Mouse (Mus musculus): ENCODE measurements around the gene Nudt19. TPM values are rescaled to one million over a fixed set of nuclear protein-coding genes. Genes with fewer than 3 reads are reported as not detected.

Nudt19 gene
- polyA plus RNA-seq, 1 experiment from 2014 or later = 45.7 TPM

- Histone ChIP-seq H3K27ac (ENCODE audit: low read depth, low read length) (no peak overlapping the region), H3K36me3 (ENCODE audit: control insufficient read depth, insufficient read depth, low read length) (no peaks in the 10 kb centered on the region), H3K4me3 (ENCODE audit: low read depth, low read length) (no peak overlapping the region), H3K4me1 (replicated peaks; ENCODE audit: control insufficient read depth, insufficient read depth, low read length) (peaks cover 12% of the 10 kb centered on the region; the same call in 1 of the 2 replicates), H3K4me2 (ENCODE audit: low read depth, low read length, severe bottlenecking) (no peak overlapping the region), H3K9ac (ENCODE audit: low read length) (no peak overlapping the region), H3K9me3 (ENCODE audit: control insufficient read depth, low read length) (no peaks in the 10 kb centered on the region), H3K27me3 (ENCODE audit: control insufficient read depth, insufficient read depth, low read length) (peaks cover 14% of the 10 kb centered on the region)
- WGBS = 93% methylated on average over 9 of the region's 9 CpGs
- DNase-seq (ENCODE audit: low spot score) = no peak
- ATAC-seq (replicated peaks; ENCODE audit: low FRiP score) = no peak
Observed at GRCm38 (mm10) chr7:35588680-35589428, 32.8 kb upstream of the Nudt19 start.

GRCm38 (mm10) chr7:35587728-35588127 is 31.6 kb upstream of the Nudt19 start:
- Histone ChIP-seq H3K9ac (ENCODE audit: low read length) (no peak overlapping the region), H3K27ac (ENCODE audit: low read depth, low read length) (no peak overlapping the region), H3K9me3 (ENCODE audit: control insufficient read depth, low read length) (no peaks in the 10 kb centered on the region), H3K36me3 (ENCODE audit: control insufficient read depth, insufficient read depth, low read length) (no peaks in the 10 kb centered on the region), H3K27me3 (ENCODE audit: control insufficient read depth, insufficient read depth, low read length) (peaks cover 25% of the 10 kb centered on the region), H3K4me3 (ENCODE audit: low read depth, low read length) (no peak overlapping the region), H3K4me1 (replicated peaks; ENCODE audit: control insufficient read depth, insufficient read depth, low read length) (peaks cover 15% of the 10 kb centered on the region; the same call in 1 of the 2 replicates), H3K4me2 (ENCODE audit: low read depth, low read length, severe bottlenecking) (no peak overlapping the region)
- 78% methylated on average over 5 of the region's 5 CpGs for WGBS
- no peak for DNase-seq (ENCODE audit: low spot score)
- no peak for ATAC-seq (replicated peaks; ENCODE audit: low FRiP score)

GRCm38 (mm10) chr7:35586906-35587445 is 30.9 kb upstream of the Nudt19 start:
- no peaks in the 10 kb centered on the region for H3K9me3 ChIP-seq (ENCODE audit: control insufficient read depth, low read length)
- 20% methylated on average over 15 of the region's 15 CpGs for WGBS
- peak overlapping the region; percentile 98 for H3K4me2 ChIP-seq (ENCODE audit: low read depth, low read length, severe bottlenecking)
- ATAC-seq (replicated peaks; ENCODE audit: low FRiP score) = no peak
- H3K9ac ChIP-seq (ENCODE audit: low read length) = peak overlapping the region; percentile 67
- no peaks in the 10 kb centered on the region for H3K36me3 ChIP-seq (ENCODE audit: control insufficient read depth, insufficient read depth, low read length)
- DNase-seq (ENCODE audit: low spot score) = no peak
- peak overlapping the region; percentile 66 for H3K4me3 ChIP-seq (ENCODE audit: low read depth, low read length)
- H3K27ac ChIP-seq (ENCODE audit: low read depth, low read length) = no peak overlapping the region
- H3K4me1 ChIP-seq (replicated peaks; ENCODE audit: control insufficient read depth, insufficient read depth, low read length) = peaks cover 15% of the 10 kb centered on the region; the same call in 1 of the 2 replicates
- peaks cover 29% of the 10 kb centered on the region for H3K27me3 ChIP-seq (ENCODE audit: control insufficient read depth, insufficient read depth, low read length)

- Histone ChIP-seq H3K4me2 (ENCODE audit: low read depth, low read length, severe bottlenecking) (peak within 1 kb of the TSS; percentile 98), H3K27ac (ENCODE audit: low read depth, low read length) (no peak within 1 kb of the TSS), H3K9ac (ENCODE audit: low read length) (peak within 1 kb of the TSS; percentile 67), H3K36me3 (ENCODE audit: control insufficient read depth, insufficient read depth, low read length) (no peaks in the 10 kb centered on the region), H3K4me3 (ENCODE audit: low read depth, low read length) (peak within 1 kb of the TSS; percentile 66), H3K4me1 (replicated peaks; ENCODE audit: control insufficient read depth, insufficient read depth, low read length) (peaks cover 15% of the 10 kb centered on the region; the same call in 1 of the 2 replicates), H3K27me3 (ENCODE audit: control insufficient read depth, insufficient read depth, low read length) (peaks cover 29% of the 10 kb centered on the region), H3K9me3 (ENCODE audit: control insufficient read depth, low read length) (no peaks in the 10 kb centered on the region)
- ATAC-seq (replicated peaks; ENCODE audit: low FRiP score) = peak; percentile 98
- under 1% methylated on average over 49 of the region's 49 CpGs for WGBS
- DNase-seq (ENCODE audit: low spot score) = peak; percentile 96
Observed at GRCm38 (mm10) chr7:35586055-35586905, 30.2 kb upstream of the Nudt19 start, which contains the start of gene Ankrd27. Ankrd27 (plus strand) TSS chr7:35586244.

GRCm38 (mm10) chr7:35585191-35586054 is 29.3 kb upstream of the Nudt19 start, which contains the start of gene Rgs9bp:
Rgs9bp (minus strand) TSS chr7:35585582.
- no peak within 1 kb of the TSS; the same call in 1 of the 2 replicates for H3K27ac ChIP-seq (ENCODE audit: low read depth, low read length)
- WGBS = 2% methylated on average over 44 of the region's 45 CpGs
- peak; percentile 69 for ATAC-seq (replicated peaks; ENCODE audit: low FRiP score)
- H3K9me3 ChIP-seq (ENCODE audit: control insufficient read depth, low read length) = no peaks in the 10 kb centered on the region
- peak within 1 kb of the TSS; percentile 66 for H3K4me3 ChIP-seq (ENCODE audit: low read depth, low read length)
- H3K4me2 ChIP-seq (ENCODE audit: low read depth, low read length, severe bottlenecking) = peak within 1 kb of the TSS; percentile 98
- DNase-seq (ENCODE audit: low spot score) = peak; percentile 85
- H3K9ac ChIP-seq (ENCODE audit: low read length) = peak within 1 kb of the TSS; percentile 67
- peaks cover 15% of the 10 kb centered on the region; the same call in 1 of the 2 replicates for H3K4me1 ChIP-seq (replicated peaks; ENCODE audit: control insufficient read depth, insufficient read depth, low read length)
- no peaks in the 10 kb centered on the region for H3K36me3 ChIP-seq (ENCODE audit: control insufficient read depth, insufficient read depth, low read length)
- H3K27me3 ChIP-seq (ENCODE audit: control insufficient read depth, insufficient read depth, low read length) = peaks cover 29% of the 10 kb centered on the region

GRCm38 (mm10) chr7:35584786-35585190 is 28.7 kb upstream of the Nudt19 start:
- no peak overlapping the region; the same call in 1 of the 2 replicates for H3K27ac ChIP-seq (ENCODE audit: low read depth, low read length)

GRCm38 (mm10) chr7:35584068-35584785 is 28.1 kb upstream of the Nudt19 start:
- ATAC-seq (replicated peaks; ENCODE audit: low FRiP score) (no peak), DNase-seq (ENCODE audit: low spot score) (peak; percentile 61)
- Histone ChIP-seq H3K9me3 (ENCODE audit: control insufficient read depth, low read length) (no peaks in the 10 kb centered on the region), H3K27ac (ENCODE audit: low read depth, low read length) (no peak overlapping the region), H3K9ac (ENCODE audit: low read length) (peak overlapping the region; percentile 39), H3K4me1 (replicated peaks; ENCODE audit: control insufficient read depth, insufficient read depth, low read length) (peaks cover 15% of the 10 kb centered on the region; the same call in 1 of the 2 replicates), H3K4me3 (ENCODE audit: low read depth, low read length) (peak overlapping the region; percentile 66), H3K27me3 (ENCODE audit: control insufficient read depth, insufficient read depth, low read length) (peaks cover 29% of the 10 kb centered on the region), H3K4me2 (ENCODE audit: low read depth, low read length, severe bottlenecking) (peak overlapping the region; percentile 98), H3K36me3 (ENCODE audit: control insufficient read depth, insufficient read depth, low read length) (no peaks in the 10 kb centered on the region)
- 4% methylated on average over 36 of the region's 36 CpGs for WGBS

More at GRCm38 (mm10) chr7:35584786-35585190, 28.7 kb upstream of the Nudt19 start:
- Histone ChIP-seq H3K36me3 (ENCODE audit: control insufficient read depth, insufficient read depth, low read length) (no peaks in the 10 kb centered on the region), H3K9me3 (ENCODE audit: control insufficient read depth, low read length) (no peaks in the 10 kb centered on the region), H3K4me1 (replicated peaks; ENCODE audit: control insufficient read depth, insufficient read depth, low read length) (peaks cover 15% of the 10 kb centered on the region; the same call in 1 of the 2 replicates), H3K27me3 (ENCODE audit: control insufficient read depth, insufficient read depth, low read length) (peaks cover 29% of the 10 kb centered on the region), H3K9ac (ENCODE audit: low read length) (peak overlapping the region; percentile 39), H3K4me3 (ENCODE audit: low read depth, low read length) (peak overlapping the region; percentile 66), H3K4me2 (ENCODE audit: low read depth, low read length, severe bottlenecking) (peak overlapping the region; percentile 98)
- WGBS = under 1% methylated on average over 50 of the region's 50 CpGs
- ATAC-seq (replicated peaks; ENCODE audit: low FRiP score) = 0 out of 2 replicates have a peak, but pooled peaks have one; percentile 1
- peak; percentile 67 for DNase-seq (ENCODE audit: low spot score)
